Mouse (Mus musculus) liver, embryonic 14.5 days (tissue): ENCODE results near the gene Olfm1. TPM values are rescaled to one million over a fixed set of nuclear protein-coding genes. Genes with fewer than 3 reads are reported as not detected.

Source experiments
- ATAC-seq: fragments of 200-750 bp; cut with Nextera tagmentation; 2 replicates; pipeline ENCODE4 v1.8.0; 2017; ENCODE audit warnings: moderate number of reproducible peaks, mild to moderate bottlenecking, moderate library complexity; ENCODE audit not compliant: insufficient read depth
- DNase-seq, 3 experiments: peaks; one replicate each; pipeline ENCODE4 v3.0.0-alpha.2; 2012 to 2013; ENCODE audit warnings: low read depth in 3 of 3, low spot score in 3 of 3
- H3K27ac ChIP-seq: fragments of 300-500 bp; sonication (generic); 2 replicates; pipeline ENCODE4 v1.5.1; 2014; ENCODE audit warnings: moderate library complexity, mild to moderate bottlenecking, control low read depth, inconsistent platforms
- H3K27me3 ChIP-seq: fragments of 300-500 bp; sonication (generic); 2 replicates; pipeline ENCODE4 v1.6.1; 2014; ENCODE audit warnings: mild to moderate bottlenecking, low read length, moderate library complexity; ENCODE audit not compliant: control insufficient read depth, insufficient read depth
- H3K36me3 ChIP-seq: fragments of 300-500 bp; sonication (generic); replicated peaks from 2 replicates; pipeline ENCODE4 v1.6.1; 2014; ENCODE audit warnings: low read depth; ENCODE audit not compliant: control insufficient read depth, insufficient read depth
- H3K4me1 ChIP-seq, 2 experiments: fragments of 200-500 bp in 1 of 2; fragments of 300-500 bp in 1 of 2; sonication (generic) in 1 of 2; replicated peaks; 2 replicates each; pipeline ENCODE4 v1.6.1; 2012 to 2014; ENCODE audit warnings: antibody characterized with exemption in 1 of 2, inconsistent platforms in 1 of 2, low read length in 1 of 2; ENCODE audit not compliant: control insufficient read depth in 2 of 2, insufficient read depth in 2 of 2
- H3K4me2 ChIP-seq: fragments of 300-500 bp; sonication (generic); 2 replicates; pipeline ENCODE4 v1.6.1; 2014; ENCODE audit warnings: low read depth, mild to moderate bottlenecking, control low read depth, moderate library complexity
- H3K4me3 ChIP-seq, 2 experiments: fragments of 200-500 bp in 1 of 2; fragments of 300-500 bp in 1 of 2; sonication (generic) in 1 of 2; 2 replicates each; pipeline ENCODE4 v1.5.1; 2012 to 2014; ENCODE audit warnings: low read depth in 2 of 2, low read length in 2 of 2, mild to moderate bottlenecking in 2 of 2, control low read depth in 1 of 2, inconsistent platforms in 1 of 2, moderate library complexity in 1 of 2; ENCODE audit not compliant: insufficient read depth in 1 of 2
- H3K9ac ChIP-seq: fragments of 300-500 bp; sonication (generic); replicated peaks from 2 replicates; pipeline ENCODE4 v1.6.1; 2014; ENCODE audit warnings: mild to moderate bottlenecking, control low read depth, moderate library complexity
- H3K9me3 ChIP-seq: fragments of 300-500 bp; sonication (generic); 2 replicates; pipeline ENCODE4 v1.6.1; 2016; ENCODE audit warnings: low read length, mixed read lengths; ENCODE audit not compliant: control insufficient read depth
- CTCF ChIP-seq: IDR thresholded peaks from 2 replicates; pipeline ENCODE4 v1.5.1; 2016; ENCODE audit warnings: antibody characterized with exemption, low read depth, control low read depth
- EP300 ChIP-seq: IDR thresholded peaks from 2 replicates; pipeline ENCODE4 v1.6.1; 2016; ENCODE audit warnings: antibody characterized with exemption, low read depth
- WGBS: fragments of 180-500 bp; shearing (Covaris S2); extraction: QIAGEN DNeasy Blood & Tissue Kit; methylation state at CpG from one replicate; pipeline ENCODE4 v1.1.7; 2014; ENCODE audit not compliant: insufficient replicate concordance; 5-methylcytosine and 5-hydroxymethylcytosine counted together
- polyA plus RNA-seq, 2 experiments: library from polyadenylated mRNA; depleted of rRNA in 1 of 2; stranded (reverse) in 1 of 2; unstranded in 1 of 2; fragments of >200 nt; fragmentation: Nextera tagmentation in 1 of 2; extraction: Ambion mirVana in 1 of 2; gene quantifications; 2 replicates each; pipeline versions ENCODE4 v1.2.1 to v1.2.3; 2012 to 2014

The Olfm1 gene
- polyA plus RNA-seq, 2 experiments = 2.5 to 2.6 TPM

GRCm38 (mm10) chr2:28219625-28220024 lies 26.8 kb downstream of the Olfm1 start:
- Histone ChIP-seq H3K4me2 (no peak overlapping the region), H3K9ac (no peak overlapping the region), H3K4me1 (no peaks in the 10 kb centered on the region), H3K36me3 (no peaks in the 10 kb centered on the region), H3K27ac (no peak overlapping the region), H3K27me3 (no peaks in the 10 kb centered on the region), H3K4me3 (no peak overlapping the region), H3K9me3 (no peaks in the 10 kb centered on the region)
- ATAC-seq (no peak), DNase-seq (no peak)
- no peak for TF ChIP-seq EP300
- TF ChIP-seq CTCF = no peak
- WGBS = 43% methylated on average over 1 of the region's 1 CpGs

- WGBS = 39% methylated on average over 2 of the region's 2 CpGs
- Histone ChIP-seq H3K27ac (no peak overlapping the region), H3K36me3 (no peaks in the 10 kb centered on the region), H3K4me1 (no peaks in the 10 kb centered on the region), H3K9ac (no peak overlapping the region), H3K27me3 (no peaks in the 10 kb centered on the region), H3K9me3 (no peaks in the 10 kb centered on the region), H3K4me3 (no peak overlapping the region), H3K4me2 (no peak overlapping the region)
- DNase-seq (no peak), ATAC-seq (no peak)
- peak; percentile 20; the same call in 1 of the 2 replicates for TF ChIP-seq CTCF
- no peak for TF ChIP-seq EP300
Observed at GRCm38 (mm10) chr2:28221803-28222202, 29.0 kb downstream of the Olfm1 start.

- no peak overlapping the region for H3K4me3 ChIP-seq
- no peaks in the 10 kb centered on the region for H3K36me3 ChIP-seq
- no peaks in the 10 kb centered on the region for H3K9me3 ChIP-seq
- H3K27ac ChIP-seq = no peak overlapping the region
- ATAC-seq = no peak
- H3K27me3 ChIP-seq = no peaks in the 10 kb centered on the region
- H3K9ac ChIP-seq = no peak overlapping the region
- TF ChIP-seq EP300 (no peak), CTCF (no peak)
- no peak for DNase-seq
- 43% methylated on average over 5 of the region's 5 CpGs for WGBS
- H3K4me2 ChIP-seq = no peak overlapping the region
- no peaks in the 10 kb centered on the region for H3K4me1 ChIP-seq
Observed at GRCm38 (mm10) chr2:28224819-28225218, 32.0 kb downstream of the Olfm1 start.

GRCm38 (mm10) chr2:28225906-28226305 lies 33.1 kb downstream of the Olfm1 start:
- Histone ChIP-seq H3K27ac (no peak overlapping the region), H3K9me3 (no peaks in the 10 kb centered on the region), H3K4me3 (no peak overlapping the region), H3K27me3 (no peaks in the 10 kb centered on the region), H3K9ac (no peak overlapping the region), H3K4me1 (no peaks in the 10 kb centered on the region), H3K36me3 (no peaks in the 10 kb centered on the region), H3K4me2 (no peak overlapping the region)
- no peak for TF ChIP-seq CTCF
- TF ChIP-seq EP300 = no peak
- DNase-seq (no peak), ATAC-seq (no peak)
- 46% methylated on average over 3 of the region's 3 CpGs for WGBS

- DNase-seq = no peak
Observed at GRCm38 (mm10) chr2:28226971-28227370, 34.2 kb downstream of the Olfm1 start.

More at GRCm38 (mm10) chr2:28226971-28227370, 34.2 kb downstream of the Olfm1 start:
- Histone ChIP-seq H3K4me2 (no peak overlapping the region), H3K36me3 (no peaks in the 10 kb centered on the region), H3K27ac (no peak overlapping the region), H3K4me3 (no peak overlapping the region), H3K9ac (no peak overlapping the region), H3K4me1 (no peaks in the 10 kb centered on the region), H3K9me3 (no peaks in the 10 kb centered on the region), H3K27me3 (no peaks in the 10 kb centered on the region)
- 48% methylated on average over 5 of the region's 5 CpGs for WGBS
- TF ChIP-seq CTCF (no peak), EP300 (no peak)
- no peak for ATAC-seq
